Mouse (Mus musculus): ENCODE measurements around the gene Cacna2d4. TPM values are rescaled to one million over a fixed set of nuclear protein-coding genes. Genes with fewer than 3 reads are reported as not detected.

Gene Cacna2d4
- polyA plus RNA-seq, 1 experiment from 2014 or later: not detected

- Histone ChIP-seq H3K27ac (peak overlapping the region; percentile 25), H3K4me3 (ENCODE audit: inconsistent target) (peak overlapping the region; percentile 68), H3K79me2 (ENCODE audit: inconsistent target) (peaks cover 51% of the 10 kb centered on the region), H3K36me3 (ENCODE audit: inconsistent target) (no peaks in the 10 kb centered on the region)
- WGBS (ENCODE audit: missing documents): under 1% methylated on average over 76 of the region's 76 CpGs
Measured at GRCm38 (mm10) chr6:119387801-119388649, 151.7 kb downstream of the Cacna2d4 start.

GRCm38 (mm10) chr6:119388650-119389012 lies 152.3 kb downstream of the Cacna2d4 start:
- WGBS (ENCODE audit: missing documents): under 1% methylated on average over 51 of the region's 53 CpGs
- Histone ChIP-seq H3K79me2 (ENCODE audit: inconsistent target) (peaks cover 45% of the 10 kb centered on the region), H3K36me3 (ENCODE audit: inconsistent target) (no peaks in the 10 kb centered on the region), H3K4me3 (ENCODE audit: inconsistent target) (peak overlapping the region; percentile 77), H3K27ac (peak overlapping the region; percentile 81)

GRCm38 (mm10) chr6:119389089-119389488 lies 152.8 kb downstream of the Cacna2d4 start:
- peaks cover 40% of the 10 kb centered on the region for H3K79me2 ChIP-seq (ENCODE audit: inconsistent target)
- H3K36me3 ChIP-seq (ENCODE audit: inconsistent target): no peaks in the 10 kb centered on the region
- H3K27ac ChIP-seq: peak overlapping the region; percentile 81
- peak overlapping the region; percentile 77 for H3K4me3 ChIP-seq (ENCODE audit: inconsistent target)
- 1% methylated on average over 10 of the region's 10 CpGs for WGBS (ENCODE audit: missing documents)

GRCm38 (mm10) chr6:119390728-119391127 lies 154.4 kb downstream of the Cacna2d4 start:
- H3K27ac ChIP-seq: no peak overlapping the region
- 56% methylated on average over 4 of the region's 4 CpGs for WGBS (ENCODE audit: missing documents)
- H3K79me2 ChIP-seq (ENCODE audit: inconsistent target): peaks cover 24% of the 10 kb centered on the region
- H3K36me3 ChIP-seq (ENCODE audit: inconsistent target): no peaks in the 10 kb centered on the region
- no peak overlapping the region for H3K4me3 ChIP-seq (ENCODE audit: inconsistent target)

- no peak overlapping the region for H3K4me3 ChIP-seq (ENCODE audit: inconsistent target)
- H3K36me3 ChIP-seq (ENCODE audit: inconsistent target): no peaks in the 10 kb centered on the region
- peaks cover 3% of the 10 kb centered on the region for H3K79me2 ChIP-seq (ENCODE audit: inconsistent target)
- 70% methylated on average over 9 of the region's 9 CpGs for WGBS (ENCODE audit: missing documents)
- no peak overlapping the region for H3K27ac ChIP-seq
Measured at GRCm38 (mm10) chr6:119392836-119393235, 156.5 kb downstream of the Cacna2d4 start.

GRCm38 (mm10) chr6:119395421-119396308 lies 159.3 kb downstream of the Cacna2d4 start:
- H3K36me3 ChIP-seq (ENCODE audit: inconsistent target): no peaks in the 10 kb centered on the region
- H3K27ac ChIP-seq: peak overlapping the region; percentile 88
- H3K4me3 ChIP-seq (ENCODE audit: inconsistent target): no peak overlapping the region
- 17% methylated on average over 11 of the region's 14 CpGs for WGBS (ENCODE audit: missing documents)
- no peaks in the 10 kb centered on the region for H3K79me2 ChIP-seq (ENCODE audit: inconsistent target)

GRCm38 (mm10) chr6:119396309-119396634 lies 159.9 kb downstream of the Cacna2d4 start:
- Histone ChIP-seq H3K27ac (peak overlapping the region; percentile 88), H3K79me2 (ENCODE audit: inconsistent target) (no peaks in the 10 kb centered on the region), H3K36me3 (ENCODE audit: inconsistent target) (no peaks in the 10 kb centered on the region), H3K4me3 (ENCODE audit: inconsistent target) (no peak overlapping the region)
- WGBS (ENCODE audit: missing documents): 0% methylated on average over 5 of the region's 5 CpGs

- no peak overlapping the region for H3K27ac ChIP-seq
- no peaks in the 10 kb centered on the region for H3K79me2 ChIP-seq (ENCODE audit: inconsistent target)
- no peak overlapping the region for H3K4me3 ChIP-seq (ENCODE audit: inconsistent target)
- WGBS (ENCODE audit: missing documents): 66% methylated on average over 3 of the region's 3 CpGs
- H3K36me3 ChIP-seq (ENCODE audit: inconsistent target): no peaks in the 10 kb centered on the region
Measured at GRCm38 (mm10) chr6:119399371-119399770, 163.0 kb downstream of the Cacna2d4 start.

GRCm38 (mm10) chr6:119400649-119401048 lies 164.3 kb downstream of the Cacna2d4 start:
- no peak overlapping the region for H3K27ac ChIP-seq
- 100% methylated on average over 3 of the region's 3 CpGs for WGBS (ENCODE audit: missing documents)
- H3K79me2 ChIP-seq (ENCODE audit: inconsistent target): no peaks in the 10 kb centered on the region
- no peaks in the 10 kb centered on the region for H3K36me3 ChIP-seq (ENCODE audit: inconsistent target)
- no peak overlapping the region for H3K4me3 ChIP-seq (ENCODE audit: inconsistent target)

GRCm38 (mm10) chr6:119401545-119402304 lies 165.4 kb downstream of the Cacna2d4 start:
- 61% methylated on average over 8 of the region's 8 CpGs for WGBS (ENCODE audit: missing documents)
- Histone ChIP-seq H3K79me2 (ENCODE audit: inconsistent target) (no peaks in the 10 kb centered on the region), H3K4me3 (ENCODE audit: inconsistent target) (no peak overlapping the region), H3K36me3 (ENCODE audit: inconsistent target) (no peaks in the 10 kb centered on the region), H3K27ac (no peak overlapping the region)

Other genes starting within 250 kb of the Cacna2d4 start
- gene Dcp1b, start 61.3 kb upstream of the Cacna2d4 start, polyA plus RNA-seq (2018): 6.4 to 13.5 TPM (median 7.1 TPM) in 3 replicates
- not detected in 3 replicates for gene Cacna1c, start 40.1 kb upstream of the Cacna2d4 start, polyA plus RNA-seq (2018)
- gene Lrtm2, start 94.2 kb downstream of the Cacna2d4 start, polyA plus RNA-seq (2018): not detected in 3 replicates
- 38.1 to 45.9 TPM (median 44.4 TPM) in 3 replicates for gene Adipor2, start 181.2 kb downstream of the Cacna2d4 start, polyA plus RNA-seq (2018)
- 15.0 to 19.3 TPM (median 15.8 TPM) in 3 replicates for gene Fbxl14, start 243.1 kb downstream of the Cacna2d4 start, polyA plus RNA-seq (2018)

Data from macrophage (primary cell).